16 mouse cellular contexts compared by ENCODE assay signal in genomic region chr19:6875834-6876233, GRCm38 (mm10).
"Had no signal": no experiment of that assay in that cellular context is flagged by ENCODE, and none has a peak within 500 bp of the region (broad histone marks: within the 10 kb centered on the region; RNA-seq: fewer than 3 reads in every experiment).

No protein-coding gene starts in this region.

- ATAC-seq: hindbrain, postnatal 0 days; intestine, embryonic 16.5 days; liver, embryonic 12.5 days had no signal

- DNase-seq: gastrocnemius, postnatal 14 days; gastrocnemius, postnatal 36 days; heart, adult 18-20 months; heart, postnatal 14 days; heart, postnatal 36 days; kidney, adult 11 months; kidney, adult 2 months; kidney, adult 9 months; kidney, postnatal 14 days; kidney, postnatal 36 days; layer of hippocampus, adult 9-11 months; layer of hippocampus, postnatal 36 days; left cerebral cortex, postnatal 4 days had no signal
